Mouse (Mus musculus) liver, postnatal 0 days (tissue): ENCODE data around the gene Rims3. TPM values are rescaled to one million over a fixed set of nuclear protein-coding genes. Genes with fewer than 3 reads are reported as not detected.

Experiments
- ATAC-seq: fragments of 200-750 bp; cut with Nextera tagmentation; 2 replicates; pipeline ENCODE4 v1.8.0; 2017; ENCODE audit warnings: mild to moderate bottlenecking, moderate library complexity
- DNase-seq: peaks from one replicate; pipeline ENCODE4 v3.0.0-alpha.2; 2016
- H3K27ac ChIP-seq: fragments of 300-500 bp; sonication (generic); 2 replicates; pipeline ENCODE4 v1.5.1; 2014; ENCODE audit warnings: antibody characterized with exemption, moderate library complexity, mild to moderate bottlenecking, low read depth
- H3K27me3 ChIP-seq: fragments of 300-500 bp; sonication (generic); 2 replicates; pipeline ENCODE4 v1.6.1; 2014; ENCODE audit warnings: low read length, control low read depth, mixed read lengths; ENCODE audit not compliant: insufficient read depth
- H3K36me3 ChIP-seq: fragments of 300-500 bp; sonication (generic); replicated peaks from 2 replicates; pipeline ENCODE4 v1.6.1; 2014; ENCODE audit warnings: mild to moderate bottlenecking, control low read depth, low read length, moderate library complexity, mixed read lengths; ENCODE audit not compliant: insufficient read depth
- H3K4me1 ChIP-seq: fragments of 300-500 bp; sonication (generic); 2 replicates; pipeline ENCODE4 v1.6.1; 2014; ENCODE audit warnings: antibody characterized with exemption, mild to moderate bottlenecking, control low read depth; ENCODE audit not compliant: insufficient read depth
- H3K4me2 ChIP-seq: fragments of 300-500 bp; sonication (generic); 2 replicates; pipeline ENCODE4 v1.6.1; 2014; ENCODE audit warnings: low read depth, mild to moderate bottlenecking, low read length, moderate library complexity, mixed read lengths
- H3K4me3 ChIP-seq: fragments of 300-500 bp; sonication (generic); 2 replicates; pipeline ENCODE4 v1.5.1; 2014; ENCODE audit warnings: low read depth, low read length
- H3K9ac ChIP-seq: fragments of 300-500 bp; sonication (generic); replicated peaks from 2 replicates; pipeline ENCODE4 v1.6.1; 2014; ENCODE audit warnings: mild to moderate bottlenecking, moderate library complexity
- H3K9me3 ChIP-seq: fragments of 300-500 bp; sonication (generic); 2 replicates; pipeline ENCODE4 v1.6.1; 2016; ENCODE audit warnings: mild to moderate bottlenecking, control low read depth, low read length, mixed read lengths
- CTCF ChIP-seq: sonication (generic); IDR thresholded peaks from 2 replicates; pipeline ENCODE4 v1.5.1; 2016; ENCODE audit warnings: antibody characterized with exemption, low read depth
- EP300 ChIP-seq: IDR thresholded peaks from 2 replicates; pipeline ENCODE4 v1.6.1; 2016; ENCODE audit warnings: antibody characterized with exemption, low read depth, mild to moderate bottlenecking
- WGBS: fragments of 180-500 bp; shearing (Covaris S2); extraction: QIAGEN DNeasy Blood & Tissue Kit; methylation state at CpG from one replicate; pipeline ENCODE4 v1.1.7; 2014; ENCODE audit not compliant: insufficient replicate concordance; 5-methylcytosine and 5-hydroxymethylcytosine counted together
- polyA plus RNA-seq: library from polyadenylated mRNA; unstranded; fragments of >200 nt; fragmentation: Nextera tagmentation; extraction: Ambion mirVana; gene quantifications from 2 replicates; pipeline ENCODE4 v1.2.1, GENCODE M21; 2015

Rims3 gene
- polyA plus RNA-seq, 1 experiment from 2014 or later: 0.31 TPM

DNA sequence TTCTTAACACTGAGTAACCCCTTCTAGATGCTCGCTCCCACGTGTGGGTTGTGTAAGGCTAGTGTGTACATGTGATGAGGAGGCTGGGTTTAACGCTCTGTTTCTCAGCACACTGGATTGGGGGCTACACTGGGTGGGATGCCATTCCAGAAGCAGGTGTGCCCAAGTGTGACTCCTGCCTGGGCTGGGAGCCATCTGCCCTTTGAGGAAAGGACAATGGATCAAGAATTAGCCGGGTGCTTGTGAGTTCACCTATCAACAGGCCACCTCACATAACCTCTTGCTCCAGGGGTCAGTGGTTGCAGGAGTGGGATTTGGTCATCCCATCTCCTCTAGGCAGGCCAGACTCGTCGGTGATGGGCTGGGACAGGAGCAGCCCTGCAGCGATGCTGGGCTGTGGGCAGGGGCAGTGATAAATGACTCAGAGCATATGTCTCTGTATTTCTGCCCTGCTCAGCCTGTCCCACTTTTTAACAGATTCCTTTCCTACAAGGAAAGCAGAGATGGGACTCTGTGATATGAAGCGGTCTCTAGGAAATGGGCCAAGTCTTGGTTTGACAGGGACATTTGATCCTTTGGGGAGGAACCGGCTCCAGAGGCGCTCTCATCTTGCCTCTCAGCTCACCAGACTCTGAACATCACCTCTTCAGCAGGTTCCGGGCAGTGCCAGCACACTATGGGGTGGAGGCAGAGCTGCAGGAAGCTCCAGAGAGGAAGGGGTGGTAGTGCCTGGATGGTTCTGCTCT, 39.2 kb downstream of the Rims3 start:
- ATAC-seq: no peak
- no peak for DNase-seq
- TF ChIP-seq EP300 (no peak), CTCF (no peak)

GRCm38 (mm10) chr4:120894584-120894983, 40.0 kb downstream of the Rims3 start:
- ATAC-seq (no peak), DNase-seq (no peak)
- no peak overlapping the region for H3K4me3 ChIP-seq
- H3K27me3 ChIP-seq: 0 out of 2 replicates have a peak, but pooled peaks cover 5% of the 10 kb centered on the region
- TF ChIP-seq EP300: no peak
- no peak for TF ChIP-seq CTCF
- no peaks in the 10 kb centered on the region for H3K36me3 ChIP-seq
- no peak overlapping the region for H3K4me2 ChIP-seq
- no peaks in the 10 kb centered on the region for H3K9me3 ChIP-seq
- WGBS: 77% methylated on average over 11 of the region's 11 CpGs
- no peak overlapping the region for H3K9ac ChIP-seq
- H3K4me1 ChIP-seq: no peaks in the 10 kb centered on the region
- no peak overlapping the region for H3K27ac ChIP-seq

More for the DNA sequence above, 39.2 kb downstream of the Rims3 start:
- no peak overlapping the region for H3K4me2 ChIP-seq
- no peak overlapping the region for H3K27ac ChIP-seq
- no peaks in the 10 kb centered on the region for H3K4me1 ChIP-seq
- no peaks in the 10 kb centered on the region for H3K36me3 ChIP-seq
- no peak overlapping the region for H3K9ac ChIP-seq
- no peak overlapping the region for H3K4me3 ChIP-seq
- 0 out of 2 replicates have a peak, but pooled peaks cover 5% of the 10 kb centered on the region for H3K27me3 ChIP-seq
- H3K9me3 ChIP-seq: no peaks in the 10 kb centered on the region
- 66% methylated on average over 11 of the region's 11 CpGs for WGBS

- DNase-seq (no peak), ATAC-seq (no peak)
- Histone ChIP-seq H3K9me3 (no peaks in the 10 kb centered on the region), H3K9ac (no peak overlapping the region), H3K36me3 (no peaks in the 10 kb centered on the region), H3K4me3 (no peak overlapping the region), H3K4me1 (no peaks in the 10 kb centered on the region), H3K27me3 (0 out of 2 replicates have a peak, but pooled peaks cover 5% of the 10 kb centered on the region), H3K27ac (no peak overlapping the region), H3K4me2 (no peak overlapping the region)
- TF ChIP-seq EP300 (no peak), CTCF (no peak)
- WGBS: 67% methylated on average over 7 of the region's 7 CpGs
Measured at GRCm38 (mm10) chr4:120895226-120895625, 40.6 kb downstream of the Rims3 start.

GRCm38 (mm10) chr4:120895810-120896584, 41.4 kb downstream of the Rims3 start:
- H3K27ac ChIP-seq: no peak overlapping the region
- H3K27me3 ChIP-seq: 0 out of 2 replicates have a peak, but pooled peaks cover 5% of the 10 kb centered on the region
- no peak overlapping the region for H3K9ac ChIP-seq
- H3K4me3 ChIP-seq: no peak overlapping the region
- DNase-seq: no peak
- no peak for ATAC-seq
- 65% methylated on average over 7 of the region's 7 CpGs for WGBS
- TF ChIP-seq CTCF: no peak
- no peak for TF ChIP-seq EP300
- no peaks in the 10 kb centered on the region for H3K9me3 ChIP-seq
- no peaks in the 10 kb centered on the region for H3K36me3 ChIP-seq
- H3K4me1 ChIP-seq: no peaks in the 10 kb centered on the region
- no peak overlapping the region for H3K4me2 ChIP-seq

- Histone ChIP-seq H3K9ac (no peak overlapping the region), H3K4me2 (no peak overlapping the region), H3K27me3 (no peaks in the 10 kb centered on the region), H3K36me3 (no peaks in the 10 kb centered on the region), H3K27ac (no peak overlapping the region), H3K9me3 (no peaks in the 10 kb centered on the region), H3K4me3 (no peak overlapping the region), H3K4me1 (no peaks in the 10 kb centered on the region)
- WGBS: 27% methylated on average over 4 of the region's 4 CpGs
- ATAC-seq (no peak), DNase-seq (no peak)
- TF ChIP-seq EP300 (no peak), CTCF (no peak)
Measured at GRCm38 (mm10) chr4:120904533-120904932, 49.9 kb downstream of the Rims3 start.

DNA sequence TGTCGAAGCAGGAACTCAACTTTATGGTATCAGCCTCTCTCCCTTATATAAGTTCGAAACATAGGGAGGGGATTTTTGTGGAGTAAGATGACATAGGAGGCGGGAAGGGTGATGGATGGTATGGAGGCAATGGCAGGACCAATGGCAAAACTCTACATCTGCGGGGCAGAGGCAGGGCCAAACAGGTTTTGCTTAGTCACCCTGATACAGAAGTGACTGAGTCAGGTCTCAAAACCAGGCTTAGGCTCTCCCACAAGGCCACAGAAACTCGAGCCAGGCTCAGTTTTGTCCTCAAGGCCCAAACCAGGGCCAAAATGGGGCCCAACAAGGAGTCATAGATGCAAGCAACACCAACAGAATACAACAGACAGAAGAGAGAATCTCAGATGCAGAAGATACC, 51.0 kb downstream of the Rims3 start:
- no peak for ATAC-seq
- no peak for TF ChIP-seq EP300
- no peak for TF ChIP-seq CTCF
- WGBS: 63% methylated on average over 5 of the region's 5 CpGs

More for the DNA sequence above, 51.0 kb downstream of the Rims3 start:
- no peak overlapping the region for H3K9ac ChIP-seq
- no peak overlapping the region for H3K4me3 ChIP-seq
- H3K4me2 ChIP-seq: no peak overlapping the region
- no peaks in the 10 kb centered on the region for H3K27me3 ChIP-seq
- no peaks in the 10 kb centered on the region for H3K4me1 ChIP-seq
- no peaks in the 10 kb centered on the region for H3K36me3 ChIP-seq
- H3K27ac ChIP-seq: no peak overlapping the region
- no peaks in the 10 kb centered on the region for H3K9me3 ChIP-seq
- no peak for DNase-seq
